Mouse (Mus musculus): Measurements from ENCODE around the gene Plekha4.
"Not testable (repeated sequence)": the region's sequence is repeated elsewhere in the genome, so short reads cannot be mapped to it uniquely, and the experiment has no call there.

The Plekha4 gene

DNA sequence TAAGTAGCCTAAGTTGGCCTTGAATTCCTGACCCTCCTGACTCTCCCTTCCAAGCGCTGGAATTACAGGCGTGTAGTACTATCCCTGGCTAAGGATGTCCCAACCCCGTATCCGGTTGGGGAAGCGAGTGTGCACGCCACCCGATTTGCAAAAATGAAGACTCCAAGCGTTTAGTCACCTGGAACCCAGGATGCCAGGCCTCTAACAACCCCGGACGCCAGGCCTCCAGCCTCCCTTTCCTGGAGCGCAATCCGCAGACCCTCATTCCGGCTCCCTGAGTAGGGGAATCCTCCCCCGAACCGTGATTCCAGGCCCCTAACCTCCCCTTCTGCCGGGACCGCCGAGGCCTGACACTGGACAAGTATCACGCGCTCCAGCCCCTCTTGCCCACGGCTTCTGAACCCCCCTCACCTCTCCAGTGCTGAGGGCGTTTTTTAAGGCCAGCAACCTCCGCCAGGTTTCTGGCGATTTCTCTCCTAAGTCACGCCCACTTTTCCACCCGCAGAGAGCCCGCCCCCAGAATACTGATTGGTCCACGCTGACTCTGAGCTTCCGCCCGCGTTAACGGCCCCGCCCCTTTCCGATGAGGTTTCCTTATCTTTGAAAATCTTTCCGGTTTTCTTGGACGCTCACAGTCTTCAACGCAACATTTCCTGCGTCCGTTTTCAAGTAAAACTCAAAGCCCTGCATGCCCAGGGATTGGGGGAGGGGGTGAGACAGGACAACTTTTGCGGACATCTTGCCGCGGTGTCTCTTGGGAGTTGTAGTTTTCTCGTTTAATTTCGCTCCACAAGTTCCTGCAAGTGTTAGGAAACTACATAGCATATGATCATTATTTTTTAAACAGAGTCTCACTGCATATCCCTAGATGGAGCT, 16.0 kb upstream of the Plekha4 start, which contains the start of gene Nucb1:
Gene Nucb1 (minus strand): TSS at position 495 of the 876 bp plus-strand sequence.
- peak; percentile 91 for DNase-seq

DNA sequence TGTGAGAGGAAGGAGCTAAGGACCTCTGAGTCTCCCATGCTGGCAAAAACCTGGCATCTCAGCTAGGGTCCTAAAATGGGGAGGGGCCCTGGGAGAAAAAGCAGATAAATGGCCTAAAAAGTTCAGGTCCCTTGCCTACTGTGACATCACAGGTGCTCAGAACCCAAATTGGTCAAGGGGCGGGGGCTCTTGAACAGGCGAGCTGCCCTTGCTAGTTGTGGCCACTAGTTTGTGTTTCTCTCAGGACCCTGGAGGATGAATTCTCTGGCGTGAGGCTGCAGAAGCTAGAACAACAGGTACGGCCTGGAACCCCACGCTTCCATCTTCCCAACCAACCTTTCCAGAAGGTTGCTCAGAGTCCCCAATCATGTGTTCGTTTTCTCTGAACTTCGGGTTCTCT, 11.7 kb upstream of the Plekha4 start:
- DNase-seq, result no peak

DNA sequence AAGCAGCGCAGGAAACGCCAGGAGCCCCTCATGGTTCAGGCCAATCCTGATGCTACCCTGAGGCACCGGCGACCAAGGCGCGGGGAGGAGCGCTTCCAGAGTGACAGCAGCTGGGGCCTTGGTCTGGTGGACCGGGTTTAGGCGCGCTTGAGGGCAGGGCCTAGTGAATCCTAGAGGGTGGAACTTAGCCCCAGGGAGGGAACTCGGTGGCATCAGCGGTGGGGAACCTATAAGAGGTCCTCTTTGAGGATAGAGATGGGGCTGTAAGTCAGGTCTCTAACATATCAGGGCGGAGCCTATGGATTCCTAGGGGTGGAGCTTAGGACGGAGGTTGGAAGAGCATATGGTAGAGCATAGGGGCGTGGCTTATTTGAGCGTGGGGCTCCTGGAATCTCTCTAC, 10.7 kb upstream of the Plekha4 start:
- no peak for DNase-seq

DNA sequence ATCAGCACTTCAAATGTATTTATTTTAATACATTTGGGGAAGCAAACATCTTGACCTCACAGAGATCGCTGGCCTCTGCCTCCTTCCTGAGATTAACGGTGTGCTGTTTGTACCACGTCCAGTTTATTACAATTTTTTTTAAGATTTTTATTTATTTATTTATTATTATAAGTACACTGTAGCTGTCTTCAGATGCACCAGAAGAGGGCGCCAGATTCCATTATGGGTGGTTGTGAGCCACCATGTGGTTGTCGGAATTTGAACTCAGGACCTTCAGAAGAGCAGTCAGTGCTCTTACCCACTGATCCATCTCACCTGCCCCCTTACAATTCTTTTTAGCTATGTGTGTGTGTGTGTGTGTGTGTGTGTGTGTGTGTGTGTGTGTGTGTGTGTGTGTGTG, 9.3 kb upstream of the Plekha4 start:
- not testable (repeated sequence) for DNase-seq

DNA sequence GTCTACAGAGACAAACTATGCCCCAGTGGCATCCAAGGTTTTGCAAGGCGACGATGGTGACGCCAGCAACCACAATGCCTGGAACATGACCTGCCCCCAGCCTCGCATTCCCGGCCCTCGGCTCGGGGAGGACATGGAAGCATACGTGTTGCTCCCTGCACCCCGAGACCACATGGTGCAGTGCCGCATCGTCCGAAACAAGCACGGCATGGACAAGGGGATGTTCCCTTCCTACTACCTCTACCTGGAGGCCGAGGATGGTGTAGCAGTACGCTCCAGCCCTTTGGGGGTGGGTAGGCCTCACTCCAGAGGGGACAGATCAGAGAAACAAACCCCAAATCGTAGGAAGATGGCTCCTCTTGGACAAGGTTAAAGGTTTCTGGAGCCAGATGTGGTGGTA, 7.5 kb upstream of the Plekha4 start:
- DNase-seq, result no peak

DNA sequence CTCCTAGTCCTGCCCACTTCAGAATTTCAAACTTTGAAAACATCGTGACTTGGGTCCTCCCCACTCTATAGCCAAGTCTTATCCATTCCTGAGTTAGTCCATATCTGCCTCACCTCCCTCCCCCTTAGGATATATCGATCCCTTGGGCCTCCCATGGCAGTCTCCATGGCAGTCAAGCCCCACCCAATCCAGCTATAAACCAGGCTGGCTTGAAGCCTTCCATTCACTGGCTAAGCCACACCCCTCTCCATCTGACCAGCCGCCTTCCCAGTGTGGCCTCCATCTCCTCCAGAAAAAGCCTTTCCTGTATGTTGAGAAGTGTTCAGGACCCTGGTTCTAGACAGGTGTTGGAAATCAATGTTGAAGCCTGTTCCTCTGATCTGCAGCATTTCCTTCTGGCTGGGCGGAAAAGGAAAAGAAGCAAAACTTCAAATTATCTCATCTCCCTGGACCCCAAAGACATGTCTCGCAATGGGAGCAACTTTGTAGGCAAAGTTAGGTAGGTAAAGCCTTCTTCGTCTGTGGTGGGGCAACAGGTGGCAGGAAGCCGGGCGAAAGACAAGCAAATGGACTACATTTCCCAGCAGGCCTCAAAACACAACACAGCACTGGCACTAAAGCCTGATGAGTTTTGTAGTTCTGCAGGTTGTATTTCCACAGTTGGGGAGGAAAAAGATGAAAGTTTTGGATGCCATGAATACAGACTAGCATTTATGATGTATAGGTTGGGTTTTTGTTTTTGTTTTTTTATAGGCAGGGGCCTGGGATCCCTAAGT, 6.6 kb upstream of the Plekha4 start:
- no peak for DNase-seq

DNA sequence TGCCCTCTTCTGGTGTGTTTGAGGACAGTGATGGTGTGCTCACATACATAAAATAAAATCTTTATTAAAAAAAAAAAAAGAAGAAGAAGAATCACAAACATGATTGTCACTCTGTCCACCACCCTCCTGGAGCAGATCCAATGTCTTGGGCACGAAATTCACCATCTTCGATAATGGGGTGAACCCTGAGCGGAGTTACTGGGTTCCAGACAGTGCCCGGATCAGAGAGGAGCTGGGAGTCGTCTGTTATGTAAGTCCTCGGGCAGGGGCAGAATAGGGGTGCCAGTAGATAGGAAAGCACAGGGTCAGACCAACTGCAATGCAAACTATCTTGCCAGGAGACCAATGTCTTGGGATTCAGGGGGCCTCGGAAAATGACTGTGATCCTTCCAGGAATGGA, 5.5 kb upstream of the Plekha4 start:
- DNase-seq, result no peak

DNA sequence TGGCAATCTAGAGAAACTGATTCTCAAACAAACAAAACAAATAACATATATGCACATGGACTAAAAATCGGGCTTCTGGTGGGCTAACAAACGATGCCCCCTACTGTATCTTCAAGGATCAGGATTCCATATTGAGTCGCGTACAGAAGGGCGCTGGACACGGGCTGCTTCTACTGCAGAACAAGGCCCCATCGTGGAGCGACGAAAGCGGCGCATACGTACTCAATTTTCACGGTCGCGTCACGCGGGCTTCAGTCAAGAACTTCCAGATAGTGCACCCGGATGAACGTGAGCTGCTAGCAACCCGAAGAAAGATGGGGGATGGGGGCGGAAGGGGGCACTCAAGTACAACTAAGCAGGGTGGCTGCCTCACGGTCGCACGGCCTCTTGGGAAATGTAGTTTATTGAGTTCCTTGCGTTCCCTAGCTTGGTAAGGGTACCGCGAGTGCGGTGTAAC, 4.4 kb upstream of the Plekha4 start:
- DNase-seq, result peak; percentile 82

DNA sequence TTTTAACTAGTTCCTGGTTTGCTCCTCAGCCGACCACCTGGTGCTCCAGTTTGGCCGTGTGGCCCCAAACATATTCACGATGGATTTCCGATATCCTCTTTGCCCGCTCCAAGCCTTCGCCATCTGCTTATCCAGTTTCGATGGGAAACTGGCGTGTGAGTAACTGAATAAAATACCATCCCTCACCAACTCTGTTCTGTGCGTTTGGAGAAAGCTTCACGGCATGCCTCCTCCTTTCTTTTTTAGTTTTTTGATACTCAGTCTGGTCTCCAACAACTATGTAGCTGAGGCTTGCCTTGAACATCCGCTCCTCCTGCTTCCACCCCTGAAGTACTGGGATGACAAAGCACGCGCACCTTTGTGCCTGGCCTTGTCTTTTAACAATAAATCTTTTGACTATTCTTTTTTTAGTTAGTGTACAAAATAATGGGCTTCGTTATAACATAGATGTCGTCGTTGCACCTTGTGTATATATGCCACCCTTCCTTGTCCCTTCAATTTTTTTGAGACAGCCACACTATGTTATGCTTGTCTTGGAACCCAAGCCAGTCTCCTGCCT, 3.9 kb upstream of the Plekha4 start:
- DNase-seq, result no peak

DNA sequence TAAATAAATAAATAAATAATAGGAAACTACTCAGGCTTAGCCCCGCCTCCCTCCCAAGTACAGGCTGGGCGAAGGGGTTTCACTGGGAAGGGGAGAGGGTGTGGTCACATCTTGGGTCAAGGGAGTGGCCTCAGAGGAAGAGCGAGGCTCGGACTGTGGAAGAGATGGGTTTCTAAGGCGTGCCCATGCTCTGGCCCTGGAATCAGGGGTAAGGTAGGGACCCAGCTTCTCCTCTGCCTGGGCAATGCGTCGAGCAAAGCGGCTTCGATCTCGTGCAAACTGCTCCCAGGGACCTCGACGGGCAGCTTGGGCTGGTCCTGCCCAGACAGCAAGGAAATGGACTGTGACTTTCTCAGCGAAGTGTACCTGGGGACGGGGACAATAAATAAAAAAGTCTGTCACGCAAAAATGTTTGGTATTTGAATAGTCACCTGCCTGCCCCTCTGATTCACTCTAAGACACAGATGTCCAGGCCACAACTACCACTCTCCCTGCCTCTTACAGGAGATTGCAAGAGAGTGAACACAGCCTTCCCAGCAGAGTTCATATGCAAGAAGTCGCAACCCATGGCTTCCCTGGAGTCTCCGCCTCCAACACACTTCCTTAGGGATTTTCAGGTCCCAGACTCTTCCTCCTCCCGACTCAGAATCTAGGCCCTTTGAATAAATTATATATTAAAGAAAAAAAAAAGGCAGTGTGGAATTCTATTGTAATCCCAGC, 3.0 kb upstream of the Plekha4 start:
- DNase-seq, result no peak

DNA sequence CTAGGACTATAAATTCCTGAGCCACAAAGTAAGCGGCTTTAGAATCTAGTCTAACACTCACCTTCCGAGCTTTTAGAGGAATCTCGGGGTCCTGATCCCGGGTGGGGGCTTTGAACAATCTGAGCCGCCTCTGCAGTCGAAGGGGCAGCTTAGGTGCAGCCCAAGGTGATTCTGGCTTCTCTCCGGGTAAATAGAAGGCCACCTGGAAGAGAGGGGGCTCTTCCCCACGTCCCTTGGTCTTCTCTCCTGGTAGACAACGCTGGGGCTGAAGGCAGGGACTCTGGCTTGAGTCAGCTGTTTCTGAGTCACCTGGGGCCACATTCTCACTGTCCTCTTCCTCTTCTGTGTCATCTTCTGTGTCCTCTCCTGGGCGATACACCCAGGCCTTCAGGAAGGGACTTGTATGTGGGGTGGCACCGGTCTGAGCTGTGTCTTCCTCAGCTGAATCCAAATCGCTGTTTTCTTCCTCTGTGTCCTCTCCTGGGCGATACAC, 2.4 kb upstream of the Plekha4 start:
- no peak for DNase-seq

DNA sequence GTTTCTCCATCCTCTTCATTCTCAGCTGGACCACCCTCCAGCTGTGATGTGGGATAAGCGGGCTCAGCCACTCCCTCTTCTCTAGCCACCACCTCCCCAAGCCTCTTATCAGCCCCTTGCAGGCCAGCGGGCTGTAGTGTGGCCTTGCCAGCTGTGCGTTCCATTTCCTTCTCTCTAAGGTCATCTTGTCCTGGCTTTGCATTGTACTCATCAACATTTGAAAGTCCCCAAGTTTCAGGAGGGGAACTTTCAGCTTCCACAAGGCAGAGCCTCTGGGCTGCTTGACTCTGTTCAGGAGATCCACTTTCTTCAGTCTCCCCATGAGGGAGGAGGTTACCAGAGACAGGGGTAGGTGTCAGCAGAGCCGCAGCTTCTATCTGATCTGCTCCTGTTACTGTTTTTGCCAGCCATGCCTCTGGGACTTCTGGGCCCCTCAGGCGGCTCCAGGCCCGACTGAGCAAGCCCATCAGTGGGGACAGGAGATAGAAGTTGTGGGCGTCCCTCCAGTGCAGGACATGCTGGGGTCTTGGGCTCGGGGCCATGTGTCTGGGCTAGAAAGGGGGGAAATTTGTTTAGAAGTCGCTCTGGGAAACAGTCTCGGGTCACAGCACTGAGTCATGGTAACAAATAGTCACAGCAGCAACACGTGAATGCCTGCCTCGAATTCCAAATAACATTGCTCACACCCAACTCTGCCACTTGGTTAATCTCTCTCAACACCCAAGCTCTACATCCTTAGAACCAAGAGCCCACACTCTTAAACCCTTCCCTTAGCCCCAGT, 1.1 kb upstream of the Plekha4 start:
- DNase-seq, result no peak

DNA sequence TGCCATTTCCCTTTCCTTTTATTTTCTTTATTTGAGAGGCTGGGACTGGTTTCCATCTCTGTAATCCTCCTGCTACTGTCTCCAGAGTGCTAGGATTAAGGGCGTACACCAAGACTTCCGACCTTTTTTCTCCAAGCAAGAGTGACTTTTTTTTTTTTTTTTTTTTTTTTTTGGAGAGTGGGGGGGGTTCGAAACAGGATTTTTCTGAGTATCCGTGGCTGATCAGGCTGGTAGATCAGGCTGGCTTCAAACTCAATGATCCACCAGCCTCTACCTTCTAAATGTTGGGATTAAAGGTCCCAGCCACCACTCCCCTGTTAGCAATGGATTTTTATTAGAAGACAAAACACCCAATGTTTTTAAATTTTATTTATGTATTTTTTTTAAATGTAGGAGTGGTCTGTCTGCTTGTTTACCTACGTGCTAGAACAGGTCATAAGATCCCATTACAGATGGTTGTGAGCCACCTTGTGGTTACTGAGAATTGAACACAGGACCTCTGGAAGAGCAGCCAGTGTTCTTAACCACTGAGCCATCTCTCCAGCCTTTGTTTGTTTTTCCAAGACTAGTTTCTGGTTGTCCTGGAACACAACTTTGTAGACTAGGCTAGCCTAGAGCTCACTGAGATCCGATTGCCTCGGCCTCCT, 467 bp downstream of the Plekha4 start:
- DNase-seq, result no peak

DNA sequence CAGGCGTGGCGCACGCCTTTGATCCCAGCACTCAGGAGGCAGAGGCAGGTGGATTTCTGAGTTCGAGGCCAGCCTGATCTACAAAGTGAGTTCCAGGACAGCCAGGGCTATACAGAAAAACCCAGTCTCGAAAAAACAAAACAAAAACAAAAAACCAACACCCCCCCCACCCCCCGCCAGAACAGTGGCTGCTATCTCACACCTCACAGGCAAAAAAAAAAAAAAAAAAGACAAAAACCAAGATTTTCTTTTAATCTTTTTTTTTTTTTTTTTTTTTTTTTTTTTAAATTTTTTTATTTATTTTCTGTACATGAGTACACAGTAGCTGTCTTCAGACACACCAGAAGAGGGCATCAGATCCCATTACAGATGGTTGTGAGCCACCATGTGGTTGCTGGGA, 1.0 kb downstream of the Plekha4 start:
- not testable (repeated sequence) for DNase-seq

DNA sequence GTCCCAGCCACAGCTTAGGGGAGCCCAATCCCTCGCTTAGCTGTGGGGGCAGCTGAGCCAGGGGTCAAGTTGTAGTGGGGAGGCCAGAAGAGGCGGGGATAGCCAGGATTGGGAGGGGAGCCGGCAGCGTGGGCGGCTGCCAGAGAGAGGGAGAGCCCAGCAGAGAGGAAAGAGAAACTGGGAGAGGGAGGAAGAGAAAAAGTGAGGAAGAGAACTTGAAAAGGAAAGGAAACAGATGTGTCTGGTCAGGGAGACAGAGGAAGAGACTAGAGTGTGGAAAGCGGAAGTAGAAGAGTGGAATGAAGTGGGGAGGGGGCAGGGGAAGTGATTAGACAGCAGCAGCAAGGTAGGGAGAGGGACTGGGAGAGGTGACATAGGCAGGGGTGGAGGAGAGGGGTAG, 3.3 kb downstream of the Plekha4 start:
- DNase-seq, result no peak

DNA sequence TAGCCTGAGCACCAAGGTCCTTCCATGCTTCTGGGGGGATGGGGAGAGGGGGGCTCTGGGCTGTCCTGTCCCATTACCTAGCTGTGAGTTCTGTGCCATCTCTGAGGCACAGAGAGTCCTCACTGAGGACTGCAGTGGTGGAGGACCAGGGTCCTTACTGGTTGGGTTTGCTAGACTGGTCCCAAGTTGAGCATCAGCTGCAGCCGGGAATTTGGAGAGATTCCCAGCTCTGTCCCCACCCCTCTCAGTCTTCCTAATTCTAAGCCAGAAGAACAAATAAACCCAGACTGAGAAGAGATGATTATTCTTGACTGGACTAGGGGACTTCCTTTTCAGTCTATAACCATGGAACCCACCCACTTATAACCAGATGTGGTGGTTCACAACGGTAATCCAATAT, 4.5 kb downstream of the Plekha4 start:
- no peak for DNase-seq

DNA sequence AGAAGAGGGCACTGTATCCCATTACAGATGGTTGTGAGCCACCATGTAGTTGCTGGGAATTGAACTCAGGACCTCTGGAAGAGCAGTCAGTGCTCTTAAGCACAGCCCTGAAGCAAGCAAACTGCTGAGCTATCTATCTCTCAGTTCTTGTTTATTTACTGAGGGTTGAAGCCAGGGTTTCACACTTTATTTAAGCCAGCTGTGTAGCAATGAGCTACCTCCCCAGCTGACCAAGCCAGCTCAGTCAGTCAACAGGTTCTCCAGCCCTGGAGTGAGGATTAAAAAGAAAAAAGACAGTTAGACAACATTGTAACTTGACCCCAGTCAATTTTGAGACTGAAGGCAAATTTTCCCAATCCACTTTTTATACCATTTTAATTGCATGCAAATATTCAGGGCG, 9.5 kb downstream of the Plekha4 start:
- DNase-seq, result no peak

DNA sequence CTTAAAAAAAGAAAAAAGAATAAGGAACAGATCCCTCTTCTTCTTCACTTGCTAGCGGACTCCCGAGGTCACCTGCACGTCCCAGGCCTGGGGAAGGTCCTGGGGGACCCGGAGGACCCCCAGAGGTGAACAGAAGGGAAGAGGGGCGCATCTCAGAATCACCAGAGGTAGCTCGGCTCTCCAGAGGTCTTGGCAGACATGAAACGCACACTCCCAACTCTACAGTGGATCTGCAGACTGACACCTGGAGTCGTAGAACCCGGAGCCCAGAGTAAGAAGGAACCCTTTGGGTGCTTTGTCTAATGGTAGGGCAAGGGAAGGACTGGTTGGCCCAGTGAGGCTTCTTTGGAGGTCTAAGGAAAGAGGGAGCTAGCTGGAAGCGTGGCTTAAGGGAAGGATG, 11.5 kb downstream of the Plekha4 start:
- no peak for DNase-seq

DNA sequence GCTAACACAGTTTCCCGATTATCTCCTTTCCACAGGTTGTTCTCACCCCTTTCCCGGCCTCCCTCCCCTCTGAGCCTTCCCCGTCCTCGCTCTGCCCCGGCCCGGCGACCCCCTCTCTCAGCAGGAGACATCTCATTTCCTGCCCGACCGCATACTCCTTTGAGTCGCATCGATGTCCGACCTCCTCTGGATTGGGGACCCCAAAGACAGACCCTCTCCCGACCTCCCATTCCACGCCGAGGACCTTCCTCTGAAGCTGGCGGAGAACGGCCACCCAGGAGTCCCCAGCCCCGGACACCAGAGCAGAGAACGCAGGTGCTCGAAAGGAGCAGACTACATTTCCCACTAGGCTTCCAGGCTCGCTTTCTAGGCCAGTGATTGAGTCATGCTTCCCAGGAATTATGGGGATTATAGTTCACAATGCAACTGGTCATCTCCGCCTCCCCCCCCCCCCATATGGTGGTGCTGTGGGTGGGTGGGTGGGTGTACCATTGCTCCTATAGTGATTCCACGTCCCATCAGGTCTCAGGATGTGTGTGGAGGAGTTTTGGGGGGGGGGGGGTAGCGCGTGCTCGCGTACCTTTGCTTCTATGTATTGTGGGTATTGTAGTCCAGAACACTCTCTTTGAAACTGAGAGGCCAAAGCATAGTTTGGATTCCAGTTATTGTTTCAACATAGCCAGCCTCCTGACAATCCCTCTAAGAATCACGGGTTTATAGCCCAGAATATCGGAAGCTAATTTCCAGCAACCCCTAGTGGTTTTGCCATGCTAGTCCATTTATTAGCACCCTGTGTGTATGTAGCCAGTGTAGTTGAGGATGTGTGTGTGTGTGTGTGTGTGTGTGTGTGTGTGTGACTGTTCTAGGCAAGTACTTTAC, 12.3 kb downstream of the Plekha4 start:
- DNase-seq, result peak; percentile 67

DNA sequence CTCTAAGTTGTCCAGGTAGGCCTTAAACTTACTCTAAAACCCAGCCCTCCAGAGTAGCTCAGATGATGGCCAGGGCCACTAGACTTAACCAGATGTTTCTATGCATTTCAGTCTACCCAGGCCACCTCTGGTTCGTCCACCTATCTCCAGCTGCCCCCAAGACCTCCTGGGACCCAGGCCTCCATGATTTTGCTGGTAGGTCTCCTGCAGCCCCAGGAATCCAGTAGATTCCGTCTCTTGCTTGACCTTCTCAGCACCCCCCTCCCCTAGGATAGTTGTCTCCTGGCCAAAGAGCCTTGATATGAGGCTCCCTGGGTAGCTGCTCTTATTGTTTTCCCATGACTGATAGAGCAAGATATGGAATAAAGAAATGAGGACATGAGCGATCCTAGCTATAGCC, 13.0 kb downstream of the Plekha4 start:
- DNase-seq, result no peak

All from cerebellum, adult 8-10 months (tissue).